Mouse (Mus musculus) MEL (cell line): ENCODE measurements at regions not wholly inside any gene's neighbourhood (a gene's known extent, or its start where the extent isn't known, plus 50 kb on each side); places are given as distances from the start of the nearest gene placed in this dataset.

Experiments used
- DNase-seq: peaks from one replicate; pipeline ENCODE4 v3.0.0; 2011; ENCODE audit warnings: low read depth, low spot score
- H3K27ac ChIP-seq: 2 replicates; pipeline ENCODE4 v1.5.1; 2012; ENCODE audit warnings: low read depth, mild to moderate bottlenecking, control low read depth, low read length, moderate library complexity; ENCODE audit not compliant: control insufficient read depth
- H3K27me3 ChIP-seq, 2 experiments: fragments of 150-350 bp in 1 of 2; sonication (generic) in 1 of 2; 2 replicates each; pipeline ENCODE4 v1.6.1; 2012; ENCODE audit warnings: low read length in 2 of 2, mild to moderate bottlenecking in 2 of 2, improper control_type of control experiment in 1 of 2, moderate library complexity in 1 of 2; ENCODE audit not compliant: insufficient read depth in 2 of 2, control insufficient read depth in 1 of 2
- H3K36me3 ChIP-seq, 2 experiments: 2 replicates each; pipeline ENCODE4 v1.6.1; 2012 to 2014; ENCODE audit warnings: low read length in 2 of 2, improper control_type of control experiment in 1 of 2, inconsistent platforms in 1 of 2, mild to moderate bottlenecking in 1 of 2; ENCODE audit not compliant: insufficient read depth in 2 of 2, control insufficient read depth in 1 of 2
- H3K4me1 ChIP-seq, 2 experiments: fragments of 150-350 bp in 1 of 2; sonication (generic) in 1 of 2; 2 replicates each; pipeline ENCODE4 v1.6.1; 2012; ENCODE audit warnings: low read length in 2 of 2, improper control_type of control experiment in 1 of 2, mild to moderate bottlenecking in 1 of 2; ENCODE audit not compliant: insufficient read depth in 2 of 2, control insufficient read depth in 1 of 2
- H3K4me3 ChIP-seq, 2 experiments: fragments of 150-350 bp in 1 of 2; sonication (generic) in 1 of 2; 2 replicates each; pipeline ENCODE4 v1.5.1; 2012; ENCODE audit warnings: low read depth in 2 of 2, low read length in 2 of 2, mild to moderate bottlenecking in 2 of 2, moderate library complexity in 2 of 2, control low read depth in 1 of 2, improper control_type of control experiment in 1 of 2; ENCODE audit not compliant: control insufficient read depth in 1 of 2, insufficient read depth in 1 of 2
- H3K79me2 ChIP-seq: 2 replicates; pipeline ENCODE4 v1.6.1; 2012; ENCODE audit warnings: mild to moderate bottlenecking, low read length, moderate library complexity; ENCODE audit not compliant: control insufficient read depth, poor library complexity, insufficient read depth
- H3K9ac ChIP-seq: 2 replicates; pipeline ENCODE4 v1.6.1; 2012; ENCODE audit warnings: low read depth, mild to moderate bottlenecking, control low read depth, low read length, moderate library complexity; ENCODE audit not compliant: control insufficient read depth, poor library complexity, severe bottlenecking
- H3K9me3 ChIP-seq: fragments of 150-350 bp; sonication (generic); replicated peaks from 2 replicates; pipeline ENCODE4 v1.6.1; 2012; ENCODE audit warnings: mild to moderate bottlenecking, low read length, improper control_type of control experiment, moderate library complexity; ENCODE audit not compliant: insufficient read depth
- E2F4 ChIP-seq: IDR thresholded peaks from 2 replicates; pipeline ENCODE4 v1.6.1; 2011; ENCODE audit warnings: low read depth, low read length, improper control_type of control experiment, borderline replicate concordance
- ETS1 ChIP-seq: IDR thresholded peaks from 2 replicates; pipeline ENCODE4 v1.6.1; 2012; ENCODE audit warnings: low read depth, mild to moderate bottlenecking, inconsistent platforms, low read length, improper control_type of control experiment, moderate library complexity
- GATA1 ChIP-seq: IDR thresholded peaks from 2 replicates; pipeline ENCODE4 v1.6.1; 2011; ENCODE audit warnings: low read depth, low read length, improper control_type of control experiment
- HCFC1 ChIP-seq: IDR thresholded peaks from 2 replicates; pipeline ENCODE4 v1.6.1; 2012; ENCODE audit warnings: low read depth, mild to moderate bottlenecking, inconsistent platforms, low read length, improper control_type of control experiment, moderate library complexity
- JUND ChIP-seq: IDR thresholded peaks from 2 replicates; pipeline ENCODE4 v1.6.1; 2011; ENCODE audit warnings: low read depth, mild to moderate bottlenecking, improper control_type of control experiment, low read length
- KAT2A ChIP-seq: conservative IDR thresholded peaks from 2 replicates; pipeline ENCODE4 v1.6.1; 2012; ENCODE audit warnings: low read depth, low read length, improper control_type of control experiment, inconsistent platforms
- MAFK ChIP-seq: IDR thresholded peaks from 2 replicates; pipeline ENCODE4 v1.6.1; 2011; ENCODE audit warnings: low read depth, mild to moderate bottlenecking, low read length, improper control_type of control experiment, borderline replicate concordance
- MAZ ChIP-seq: IDR thresholded peaks from 2 replicates; pipeline ENCODE4 v1.6.1; 2012; ENCODE audit warnings: low read depth, mild to moderate bottlenecking, inconsistent platforms, low read length, improper control_type of control experiment
- MXI1 ChIP-seq: IDR thresholded peaks from 2 replicates; pipeline ENCODE4 v1.6.1; 2011; ENCODE audit warnings: mild to moderate bottlenecking, low read depth, low read length, improper control_type of control experiment
- MYB ChIP-seq: IDR thresholded peaks from 2 replicates; pipeline ENCODE4 v1.6.1; 2011; ENCODE audit warnings: mild to moderate bottlenecking, low read depth, low read length, improper control_type of control experiment
- MYC ChIP-seq: IDR thresholded peaks from 2 replicates; pipeline ENCODE4 v1.6.1; 2011; ENCODE audit warnings: low read depth, mild to moderate bottlenecking, low read length, improper control_type of control experiment, moderate library complexity
- NELFE ChIP-seq: IDR thresholded peaks from 2 replicates; pipeline ENCODE4 v1.6.1; 2011; ENCODE audit warnings: low read depth, low read length, improper control_type of control experiment
- POLR2A ChIP-seq, 2 experiments: IDR thresholded peaks; 2 replicates each; pipeline ENCODE4 v1.6.1; 2011 to 2012; ENCODE audit warnings: low read length in 2 of 2, mild to moderate bottlenecking in 2 of 2, control low read depth in 1 of 2, improper control_type of control experiment in 1 of 2, low read depth in 1 of 2, moderate library complexity in 1 of 2; ENCODE audit not compliant: control insufficient read depth in 1 of 2, insufficient read depth in 1 of 2, poor library complexity in 1 of 2
- POLR2AphosphoS5 ChIP-seq: IDR thresholded peaks from 2 replicates; pipeline ENCODE4 v1.6.1; 2012; ENCODE audit warnings: low read depth, borderline replicate concordance, mild to moderate bottlenecking, inconsistent platforms, low read length, moderate library complexity, mixed read lengths
- SMC3 ChIP-seq: IDR thresholded peaks from 2 replicates; pipeline ENCODE4 v1.6.1; 2011; ENCODE audit warnings: low read depth, low read length, improper control_type of control experiment
- TCF12 ChIP-seq: IDR thresholded peaks from 2 replicates; pipeline ENCODE4 v1.6.1; 2014; ENCODE audit warnings: low read depth, mild to moderate bottlenecking, inconsistent platforms, low read length, improper control_type of control experiment, moderate library complexity
- USF1 ChIP-seq: IDR thresholded peaks from 2 replicates; pipeline ENCODE4 v1.6.1; 2014; ENCODE audit warnings: low read depth, mild to moderate bottlenecking, inconsistent platforms, low read length, improper control_type of control experiment, moderate library complexity
- USF2 ChIP-seq, 2 experiments: IDR thresholded peaks; 2 replicates each; pipeline ENCODE4 v1.6.1; 2011 to 2012; ENCODE audit warnings: improper control_type of control experiment in 2 of 2, low read length in 2 of 2, borderline replicate concordance in 1 of 2, inconsistent platforms in 1 of 2, low read depth in 1 of 2, mild to moderate bottlenecking in 1 of 2; ENCODE audit not compliant: insufficient read depth in 1 of 2
- ZC3H11A ChIP-seq: IDR thresholded peaks from 2 replicates; pipeline ENCODE4 v1.6.1; 2012; ENCODE audit warnings: low read depth, mild to moderate bottlenecking, inconsistent platforms, low read length, improper control_type of control experiment
- ZKSCAN1 ChIP-seq: IDR thresholded peaks from 2 replicates; pipeline ENCODE4 v1.6.1; 2012; ENCODE audit warnings: low read depth, mild to moderate bottlenecking, inconsistent platforms, low read length, improper control_type of control experiment, moderate library complexity
- ZMIZ1 ChIP-seq: IDR thresholded peaks from 2 replicates; pipeline ENCODE4 v1.6.1; 2012; ENCODE audit warnings: low read depth, mild to moderate bottlenecking, inconsistent platforms, low read length, improper control_type of control experiment, moderate library complexity

- H3K36me3 ChIP-seq, result no peaks in the 10 kb centered on the region
- no peaks in the 10 kb centered on the region for H3K9me3 ChIP-seq
- DNase-seq, result no peak
- H3K27me3 ChIP-seq, result no peaks in the 10 kb centered on the region
- H3K4me1 ChIP-seq, result no peaks in the 10 kb centered on the region
- no peak overlapping the region for H3K4me3 ChIP-seq
- no peak overlapping the region for H3K27ac ChIP-seq
- no peaks in the 10 kb centered on the region for H3K79me2 ChIP-seq
- TF ChIP-seq SMC3 (no peak), ZMIZ1 (no peak), USF2 (IDR thresholded peaks at IDR 0.05; ENCODE audit: borderline replicate concordance in 1 of 2, insufficient read depth in 1 of 2, low read depth in 1 of 2, low read length in 2 of 2) (no peak), NELFE (no peak), E2F4 (no peak), TCF12 (no peak), JUND (no peak), ETS1 (no peak), MAFK (no peak), HCFC1 (no peak), KAT2A (no peak)
- no peak overlapping the region for H3K9ac ChIP-seq
Observed at GRCm38 (mm10) chr4:47648701-47649100, 174.2 kb downstream of the Sec61b start.

GRCm38 (mm10) chr4:47649951-47650350 lies 175.5 kb downstream of the Sec61b start:
- H3K4me1 ChIP-seq, result no peaks in the 10 kb centered on the region
- no peak overlapping the region for H3K27ac ChIP-seq
- no peaks in the 10 kb centered on the region for H3K36me3 ChIP-seq
- H3K9me3 ChIP-seq, result no peaks in the 10 kb centered on the region
- H3K79me2 ChIP-seq, result no peaks in the 10 kb centered on the region
- no peaks in the 10 kb centered on the region; a peak in 1 of 4 replicates for H3K27me3 ChIP-seq
- no peak for DNase-seq
- no peak overlapping the region for H3K9ac ChIP-seq
- TF ChIP-seq USF1 (no peak), MXI1 (no peak), NELFE (no peak), POLR2AphosphoS5 (no peak), ZC3H11A (no peak), KAT2A (no peak), MYB (no peak), GATA1 (no peak), MAZ (no peak), ETS1 (no peak), MYC (no peak), POLR2A (IDR thresholded peaks at IDR 0.05; ENCODE audit: control insufficient read depth in 1 of 2, insufficient read depth in 1 of 2, low read depth in 1 of 2, low read length in 2 of 2, poor library complexity in 1 of 2) (no peak), ZKSCAN1 (no peak), ZMIZ1 (no peak), SMC3 (no peak)
- no peak overlapping the region for H3K4me3 ChIP-seq
